Mouse (Mus musculus): ENCODE measurements around the gene Sgca. TPM values are rescaled to one million over a fixed set of nuclear protein-coding genes. Genes with fewer than 3 reads are reported as not detected.
A peak's percentile ranks its signal among the peaks of the same experiment; 100 is the strongest.
"Not testable (repeated sequence)": the region's sequence is repeated elsewhere in the genome, so short reads cannot be mapped to it uniquely, and the experiment has no call there.

Sgca gene
- total RNA-seq (2021): 100 to 1,000 TPM; 252 to 278 TPM
- long read RNA-seq, experiment 1, transcript Sgca-202 (11 exons, 1,724 nt): minor isoform, 21 of 175 reads
- long read RNA-seq, experiment 1, transcript Sgca-201 (10 exons, 1,465 nt): major isoform, 115 of 175 reads
- long read RNA-seq, experiment 1, partial matches to known transcripts: 17 of 175 reads
- long read RNA-seq, experiment 1, other reads (novel, unspliced or antisense): 22 of 175 reads
- long read RNA-seq, experiment 2, transcript Sgca-202 (11 exons, 1,724 nt): minor isoform, 26 of 226 reads
- long read RNA-seq, experiment 2, transcript Sgca-201 (10 exons, 1,465 nt): major isoform, 148 of 226 reads
- long read RNA-seq, experiment 2, partial matches to known transcripts: 19 of 226 reads
- long read RNA-seq, experiment 2, other reads (novel, unspliced or antisense): 32 of 226 reads

GRCm38 (mm10) chr11:94976199-94976598, at the start of gene Sgca:
TSS of gene Sgca (minus strand) at chr11:94976327.
- peak within 1 kb of the TSS; percentile 75 for H3K4me3 ChIP-seq
- DNase-seq: peak; percentile 63
- intact Hi-C loops (cut with DNase I): no loop called here
- H3K27ac ChIP-seq: peak within 1 kb of the TSS; percentile 97
- no peak for TF ChIP-seq CTCF (IDR thresholded peaks at IDR 0.05)

- intact Hi-C loops (cut with DNase I): no loop called here
- Histone ChIP-seq H3K27ac (no peak overlapping the region), H3K4me3 (no peak overlapping the region)
- TF ChIP-seq CTCF (IDR thresholded peaks at IDR 0.05): no peak
- DNase-seq: no peak
These were observed 49.3 kb upstream of the Sgca start for GRCm38 (mm10) chr11:95025227-95026012.

- Histone ChIP-seq H3K4me3 (no peak overlapping the region), H3K27ac (no peak overlapping the region)
- DNase-seq: no peak
- TF ChIP-seq CTCF (IDR thresholded peaks at IDR 0.05): no peak
- intact Hi-C loops (cut with DNase I): no loop called here
These were observed 48.5 kb upstream of the Sgca start for GRCm38 (mm10) chr11:95024439-95025184.

- Histone ChIP-seq H3K27ac (no peak overlapping the region), H3K4me3 (no peak overlapping the region)
- no peak for TF ChIP-seq CTCF (IDR thresholded peaks at IDR 0.05)
- intact Hi-C loops (cut with DNase I): no loop called here
- DNase-seq: no peak
These were observed 47.4 kb upstream of the Sgca start for GRCm38 (mm10) chr11:95023481-95023880.

- peak; percentile 59 for TF ChIP-seq CTCF (IDR thresholded peaks at IDR 0.05)
- Histone ChIP-seq H3K27ac (no peak overlapping the region), H3K4me3 (no peak overlapping the region)
- intact Hi-C loops (cut with DNase I): no loop called here
- no peak for DNase-seq
These were observed 46.3 kb upstream of the Sgca start for GRCm38 (mm10) chr11:95022237-95022992.

GRCm38 (mm10) chr11:95015484-95015883, 39.4 kb upstream of the Sgca start:
- Histone ChIP-seq H3K4me3 (no peak overlapping the region), H3K27ac (no peak overlapping the region)
- intact Hi-C loops (cut with DNase I): no loop called here

GRCm38 (mm10) chr11:95012487-95012886, 36.4 kb upstream of the Sgca start:
- H3K4me3 ChIP-seq: no peak overlapping the region
- no peak for DNase-seq
- H3K27ac ChIP-seq: no peak overlapping the region
- TF ChIP-seq CTCF (IDR thresholded peaks at IDR 0.05): no peak
- intact Hi-C loops (cut with DNase I): no loop called here

More at GRCm38 (mm10) chr11:95015484-95015883, 39.4 kb upstream of the Sgca start:
- no peak for DNase-seq
- no peak for TF ChIP-seq CTCF (IDR thresholded peaks at IDR 0.05)

- no peak overlapping the region for H3K4me3 ChIP-seq
- intact Hi-C loops (cut with DNase I): no loop called here
- DNase-seq: no peak
- TF ChIP-seq CTCF (IDR thresholded peaks at IDR 0.05): no peak
- no peak overlapping the region for H3K27ac ChIP-seq
These were observed 35.9 kb upstream of the Sgca start for GRCm38 (mm10) chr11:95012075-95012474.

- DNase-seq: no peak
- H3K27ac ChIP-seq: no peak overlapping the region
- intact Hi-C loops (cut with DNase I): no loop called here
- no peak overlapping the region for H3K4me3 ChIP-seq
- TF ChIP-seq CTCF (IDR thresholded peaks at IDR 0.05): no peak
These were observed 35.3 kb upstream of the Sgca start for GRCm38 (mm10) chr11:95011416-95011815.

- H3K4me3 ChIP-seq; DNase-seq; H3K27ac ChIP-seq; intact Hi-C loops (cut with DNase I): not testable (repeated sequence)
These were observed 34.8 kb upstream of the Sgca start for GRCm38 (mm10) chr11:95010841-95011403.

GRCm38 (mm10) chr11:95010141-95010739, 34.1 kb upstream of the Sgca start:
- TF ChIP-seq CTCF (IDR thresholded peaks at IDR 0.05): no peak
- Histone ChIP-seq H3K4me3 (peak overlapping the region; percentile 80), H3K27ac (peak overlapping the region; percentile 67; the same call in 1 of the 2 replicates)
- intact Hi-C loops (cut with DNase I): no loop called here
- no peak for DNase-seq
